Mouse (Mus musculus): ENCODE data around the gene Tbx5. TPM values are rescaled to one million over a fixed set of nuclear protein-coding genes. Genes with fewer than 3 reads are reported as not detected.

Tbx5 gene
- polyA plus RNA-seq, 1 experiment = not detected

DNA sequence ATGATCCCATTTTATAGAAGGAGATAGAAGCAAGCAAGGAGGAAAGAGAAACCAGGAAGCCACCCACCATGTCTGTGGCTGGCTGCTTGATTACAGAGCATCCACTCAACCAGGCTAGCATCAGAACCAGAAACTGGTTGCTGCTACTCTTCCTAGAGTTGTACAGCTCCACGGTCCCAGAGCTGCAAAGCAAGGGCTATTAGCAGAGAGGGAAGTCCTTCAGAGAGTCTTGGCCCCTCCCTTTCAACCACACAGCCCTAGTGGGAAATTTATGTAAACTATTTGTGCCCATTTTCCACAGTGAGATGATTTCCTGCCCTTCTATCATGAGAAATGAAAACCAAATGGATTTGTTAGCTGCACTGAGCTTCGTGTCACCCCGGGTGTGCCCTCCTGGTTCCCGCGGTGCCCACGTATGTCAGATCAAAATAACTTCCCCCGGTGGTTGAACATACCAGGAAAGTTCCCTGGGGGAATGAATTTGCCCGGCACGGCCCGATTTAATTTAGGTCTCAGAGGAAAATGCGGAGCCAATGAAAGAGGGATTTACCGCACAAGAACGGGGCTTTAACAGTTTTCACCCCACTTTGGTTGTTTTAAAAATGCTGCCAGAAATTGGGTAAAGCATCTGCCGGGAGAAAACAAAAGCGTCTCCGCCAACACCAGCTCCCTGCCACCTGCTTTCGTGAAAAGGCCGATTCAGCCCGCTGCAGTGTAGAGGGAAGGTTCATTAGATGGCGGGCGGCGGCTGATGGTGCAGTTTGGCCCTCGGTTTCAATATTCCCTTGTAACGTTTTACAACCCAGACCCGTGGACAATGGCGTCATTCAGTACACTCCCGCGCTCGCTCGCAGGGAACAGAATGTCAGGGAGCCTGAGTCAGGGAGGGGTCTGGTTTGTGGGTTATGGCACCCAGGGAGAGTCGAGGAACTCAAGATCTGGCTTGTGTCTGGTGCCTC, 34.1 kb downstream of the Tbx5 start:
- Histone ChIP-seq H3ac (ENCODE audit: control insufficient read depth, insufficient read length, low read depth) (no peak overlapping the region), H3K36me3 (ENCODE audit: control insufficient read depth, insufficient read depth) (no peaks in the 10 kb centered on the region), H3K4me3 (ENCODE audit: insufficient read depth, poor library complexity, severe bottlenecking) (no peak overlapping the region), H3K79me2 (ENCODE audit: control insufficient read depth, insufficient read depth) (no peaks in the 10 kb centered on the region), H3K79me3 (ENCODE audit: low read depth) (no peaks in the 10 kb centered on the region), H3K27me3 (ENCODE audit: control insufficient read depth, insufficient read depth, insufficient read length) (peaks cover 10% of the 10 kb centered on the region)
- TF ChIP-seq CEBPB (IDR thresholded peaks at IDR 0.05; ENCODE audit: low read depth) (no peak), FOSL1 (IDR thresholded peaks at IDR 0.05; ENCODE audit: insufficient read depth, low read length, poor library complexity, severe bottlenecking) (no peak), CTCF (IDR thresholded peaks at IDR 0.05; ENCODE audit: control insufficient read depth, insufficient read depth, insufficient read length) (no peak), MYOD1 (IDR thresholded peaks at IDR 0.05; ENCODE audit: control insufficient read depth, insufficient read length, low read depth) (no peak), MAX (IDR thresholded peaks at IDR 0.05) (no peak), MYOG (IDR thresholded peaks at IDR 0.05; ENCODE audit: control insufficient read depth, extremely low read depth, insufficient read length) (no peak)

DNA sequence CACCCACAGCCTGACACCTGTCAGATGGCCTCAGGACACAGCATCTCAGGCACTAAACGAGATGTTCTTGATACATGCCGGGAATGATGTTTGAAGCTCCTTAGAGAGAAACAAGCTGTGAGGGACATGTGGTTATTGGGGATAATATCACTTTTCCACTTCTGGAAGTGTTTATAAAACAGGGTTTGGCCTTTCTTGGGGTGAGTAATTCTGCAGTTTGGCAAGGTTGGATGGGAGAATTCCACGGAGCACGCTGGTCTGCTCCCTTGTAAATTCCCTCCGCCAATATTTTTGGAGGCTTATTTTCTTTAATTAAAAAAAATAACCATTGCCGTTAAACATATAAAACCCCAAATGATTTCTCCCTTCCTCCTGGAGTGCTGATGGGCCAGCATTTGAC, 35.5 kb downstream of the Tbx5 start:
- H3K36me3 ChIP-seq (ENCODE audit: control insufficient read depth, insufficient read depth) = no peaks in the 10 kb centered on the region
- no peak overlapping the region for H3K4me3 ChIP-seq (ENCODE audit: insufficient read depth, poor library complexity, severe bottlenecking)
- H3K27me3 ChIP-seq (ENCODE audit: control insufficient read depth, insufficient read depth, insufficient read length) = peaks cover 10% of the 10 kb centered on the region
- TF ChIP-seq CEBPB (IDR thresholded peaks at IDR 0.05; ENCODE audit: low read depth) (no peak), MYOD1 (IDR thresholded peaks at IDR 0.05; ENCODE audit: control insufficient read depth, insufficient read length, low read depth) (no peak), CTCF (IDR thresholded peaks at IDR 0.05; ENCODE audit: control insufficient read depth, insufficient read depth, insufficient read length) (no peak), MYOG (IDR thresholded peaks at IDR 0.05; ENCODE audit: control insufficient read depth, extremely low read depth, insufficient read length) (no peak), USF1 (IDR thresholded peaks at IDR 0.05; ENCODE audit: low read depth) (no peak), FOSL1 (IDR thresholded peaks at IDR 0.05; ENCODE audit: insufficient read depth, low read length, poor library complexity, severe bottlenecking) (no peak), MAX (IDR thresholded peaks at IDR 0.05) (no peak)
- H3K79me2 ChIP-seq (ENCODE audit: control insufficient read depth, insufficient read depth) = no peaks in the 10 kb centered on the region
- no peak overlapping the region for H3ac ChIP-seq (ENCODE audit: control insufficient read depth, insufficient read length, low read depth)
- no peaks in the 10 kb centered on the region for H3K79me3 ChIP-seq (ENCODE audit: low read depth)

DNA sequence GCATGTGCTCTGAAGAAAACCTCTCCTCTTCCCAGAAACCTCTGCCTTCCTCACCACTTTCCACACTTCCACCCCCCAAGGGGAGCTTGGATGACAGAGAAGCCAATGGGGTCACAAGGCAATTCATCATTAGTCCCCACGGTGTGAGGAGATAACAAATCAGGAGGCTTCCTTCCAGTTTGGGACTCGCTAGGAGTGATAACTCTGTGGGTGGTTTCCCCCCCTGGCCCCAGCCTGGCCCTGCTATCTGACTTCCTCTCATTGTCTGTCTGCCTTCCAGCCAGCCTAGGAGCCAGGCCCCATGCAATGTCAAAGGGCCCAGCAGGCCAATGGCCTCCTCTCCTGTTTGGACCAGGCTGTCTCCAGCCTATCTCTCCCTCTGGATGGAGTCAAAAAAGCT, 43.0 kb downstream of the Tbx5 start:
- Histone ChIP-seq H3ac (ENCODE audit: control insufficient read depth, insufficient read length, low read depth) (no peak overlapping the region), H3K36me3 (ENCODE audit: control insufficient read depth, insufficient read depth) (no peaks in the 10 kb centered on the region), H3K4me3 (ENCODE audit: insufficient read depth, poor library complexity, severe bottlenecking) (no peak overlapping the region), H3K79me3 (ENCODE audit: low read depth) (no peaks in the 10 kb centered on the region), H3K27me3 (ENCODE audit: control insufficient read depth, insufficient read depth, insufficient read length) (peaks cover 5% of the 10 kb centered on the region), H3K79me2 (ENCODE audit: control insufficient read depth, insufficient read depth) (no peaks in the 10 kb centered on the region)
- TF ChIP-seq MYOG (IDR thresholded peaks at IDR 0.05; ENCODE audit: control insufficient read depth, extremely low read depth, insufficient read length) (no peak), MAX (IDR thresholded peaks at IDR 0.05) (no peak), CEBPB (IDR thresholded peaks at IDR 0.05; ENCODE audit: low read depth) (no peak), FOSL1 (IDR thresholded peaks at IDR 0.05; ENCODE audit: insufficient read depth, low read length, poor library complexity, severe bottlenecking) (no peak), MYOD1 (IDR thresholded peaks at IDR 0.05; ENCODE audit: control insufficient read depth, insufficient read length, low read depth) (no peak), USF1 (IDR thresholded peaks at IDR 0.05; ENCODE audit: low read depth) (no peak), CTCF (IDR thresholded peaks at IDR 0.05; ENCODE audit: control insufficient read depth, insufficient read depth, insufficient read length) (no peak)

DNA sequence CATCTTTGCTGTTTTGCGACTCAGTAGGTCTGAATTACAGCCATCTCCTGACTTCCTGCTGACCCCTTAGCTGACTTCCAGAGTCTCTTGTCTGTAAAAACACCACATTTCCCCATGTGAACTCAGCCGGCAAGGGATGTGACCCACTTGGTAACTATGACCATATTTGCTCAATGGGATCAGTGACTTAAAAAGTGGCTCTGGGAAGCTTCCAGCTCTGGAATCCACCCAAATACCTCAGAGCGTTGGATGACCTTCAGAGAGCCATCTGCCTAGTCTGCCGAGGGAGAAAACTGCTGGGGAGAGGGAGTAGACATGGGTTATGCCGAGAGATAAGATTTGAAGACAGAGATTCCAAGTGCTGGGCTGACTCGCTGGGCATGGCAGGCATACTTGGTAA, 44.7 kb downstream of the Tbx5 start:
- Histone ChIP-seq H3K36me3 (ENCODE audit: control insufficient read depth, insufficient read depth) (no peaks in the 10 kb centered on the region), H3ac (ENCODE audit: control insufficient read depth, insufficient read length, low read depth) (no peak overlapping the region), H3K79me3 (ENCODE audit: low read depth) (no peaks in the 10 kb centered on the region), H3K4me3 (ENCODE audit: insufficient read depth, poor library complexity, severe bottlenecking) (no peak overlapping the region), H3K79me2 (ENCODE audit: control insufficient read depth, insufficient read depth) (no peaks in the 10 kb centered on the region), H3K27me3 (ENCODE audit: control insufficient read depth, insufficient read depth, insufficient read length) (peaks cover 5% of the 10 kb centered on the region)
- TF ChIP-seq CEBPB (IDR thresholded peaks at IDR 0.05; ENCODE audit: low read depth) = no peak
- TF ChIP-seq MYOD1 (IDR thresholded peaks at IDR 0.05; ENCODE audit: control insufficient read depth, insufficient read length, low read depth) = no peak

DNA sequence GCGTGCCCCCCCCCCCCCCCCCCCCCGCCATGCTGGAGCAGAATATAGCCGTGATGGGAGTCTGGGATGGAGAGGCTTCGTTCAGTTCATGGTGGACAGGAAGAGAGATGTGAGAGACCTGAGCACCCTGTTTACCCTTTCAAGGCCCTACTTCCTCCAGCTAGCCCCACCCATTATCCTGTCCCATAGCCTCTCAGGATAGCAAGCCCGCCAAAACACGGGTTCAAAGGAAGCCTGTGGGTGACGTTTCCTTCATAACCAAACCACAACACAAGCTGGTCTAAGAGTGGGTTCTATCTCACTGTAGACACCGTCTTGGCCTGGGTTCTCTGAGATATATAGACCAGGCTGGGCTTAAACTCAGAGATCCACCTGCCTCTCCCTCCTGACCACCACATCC, 53.1 kb downstream of the Tbx5 start:
- no peak overlapping the region for H3K4me3 ChIP-seq (ENCODE audit: insufficient read depth, poor library complexity, severe bottlenecking)
- H3K36me3 ChIP-seq (ENCODE audit: control insufficient read depth, insufficient read depth) = no peaks in the 10 kb centered on the region
- TF ChIP-seq CEBPB (IDR thresholded peaks at IDR 0.05; ENCODE audit: low read depth) (no peak), FOSL1 (IDR thresholded peaks at IDR 0.05; ENCODE audit: insufficient read depth, low read length, poor library complexity, severe bottlenecking) (no peak)
- no peaks in the 10 kb centered on the region for H3K27me3 ChIP-seq (ENCODE audit: control insufficient read depth, insufficient read depth, insufficient read length)
- H3ac ChIP-seq (ENCODE audit: control insufficient read depth, insufficient read length, low read depth) = no peak overlapping the region
- no peaks in the 10 kb centered on the region for H3K79me2 ChIP-seq (ENCODE audit: control insufficient read depth, insufficient read depth)
- no peaks in the 10 kb centered on the region for H3K79me3 ChIP-seq (ENCODE audit: low read depth)

DNA sequence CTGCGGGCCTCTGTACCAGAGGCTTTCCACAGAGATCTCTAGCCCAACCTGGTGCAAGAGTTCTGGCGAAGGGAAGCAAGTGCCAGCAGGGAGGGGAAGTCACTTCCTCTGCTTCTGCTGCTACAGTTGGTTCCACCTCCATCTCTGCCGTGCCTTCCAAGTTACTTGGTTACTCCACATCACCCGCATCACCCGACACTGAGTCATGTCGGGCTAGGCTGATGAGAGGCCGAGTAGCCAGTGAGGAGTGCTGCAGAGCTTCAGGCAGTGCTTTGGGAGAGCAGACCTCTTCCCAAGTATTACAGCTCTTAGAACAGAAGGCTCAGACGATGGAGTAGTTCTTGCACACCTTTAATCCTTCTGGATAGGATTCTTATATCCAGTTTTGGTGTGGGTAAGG, 54.9 kb downstream of the Tbx5 start:
- no peaks in the 10 kb centered on the region for H3K36me3 ChIP-seq (ENCODE audit: control insufficient read depth, insufficient read depth)
- no peaks in the 10 kb centered on the region for H3K27me3 ChIP-seq (ENCODE audit: control insufficient read depth, insufficient read depth, insufficient read length)
- no peak overlapping the region for H3K4me3 ChIP-seq (ENCODE audit: insufficient read depth, poor library complexity, severe bottlenecking)
- TF ChIP-seq CTCF (IDR thresholded peaks at IDR 0.05; ENCODE audit: control insufficient read depth, insufficient read depth, insufficient read length) = no peak
- TF ChIP-seq MYOG (IDR thresholded peaks at IDR 0.05; ENCODE audit: control insufficient read depth, extremely low read depth, insufficient read length) = no peak
- TF ChIP-seq FOSL1 (IDR thresholded peaks at IDR 0.05; ENCODE audit: insufficient read depth, low read length, poor library complexity, severe bottlenecking) = no peak
- TF ChIP-seq MAX (IDR thresholded peaks at IDR 0.05) = no peak
- TF ChIP-seq MYOD1 (IDR thresholded peaks at IDR 0.05; ENCODE audit: control insufficient read depth, insufficient read length, low read depth) = no peak
- no peak for TF ChIP-seq CEBPB (IDR thresholded peaks at IDR 0.05; ENCODE audit: low read depth)
- TF ChIP-seq USF1 (IDR thresholded peaks at IDR 0.05; ENCODE audit: low read depth) = no peak
- H3K79me2 ChIP-seq (ENCODE audit: control insufficient read depth, insufficient read depth) = no peaks in the 10 kb centered on the region
- H3ac ChIP-seq (ENCODE audit: control insufficient read depth, insufficient read length, low read depth) = no peak overlapping the region
- H3K79me3 ChIP-seq (ENCODE audit: low read depth) = no peaks in the 10 kb centered on the region

All from C2C12 (cell line).